Mouse (Mus musculus) c-Kit-positive CD71-negative TER-119-negative erythroid progenitor cells, embryonic 14.5 days (primary cell): Measurements from ENCODE around the gene Arl5a.

ENCODE experiments used
- DNase-seq: peaks from one replicate; pipeline ENCODE4 v3.0.0-alpha.2; 2013; ENCODE audit warnings: low read depth

The Arl5a gene

GRCm38 (mm10) chr2:52361086-52361485 is 63.6 kb downstream of the Arl5a start:
- DNase-seq = no peak

- DNase-seq = no peak
These were observed 65.0 kb downstream of the Arl5a start for GRCm38 (mm10) chr2:52359722-52360121.

DNA sequence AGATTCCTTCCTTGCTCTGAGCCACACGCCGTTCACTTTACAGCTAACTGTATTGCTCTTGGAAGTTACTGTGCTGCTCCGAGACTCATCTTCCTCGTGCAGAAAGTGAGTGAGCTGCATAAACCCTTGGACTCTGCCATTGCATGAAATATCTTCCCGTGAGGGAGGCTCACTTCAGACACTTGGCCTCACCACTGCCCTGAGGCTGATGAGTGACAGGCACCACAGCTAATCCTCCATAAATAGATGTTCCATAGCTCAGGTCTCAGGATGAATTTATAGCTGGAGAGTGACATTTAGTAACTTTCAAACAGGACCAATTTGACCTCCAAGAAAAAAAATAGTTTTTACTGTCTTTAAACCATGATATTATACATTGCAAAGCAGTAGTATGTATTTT is 66.5 kb downstream of the Arl5a start:
- DNase-seq = no peak

GRCm38 (mm10) chr2:52351029-52351428 is 73.7 kb downstream of the Arl5a start:
- no peak for DNase-seq
